Mouse (Mus musculus): ENCODE results near the gene Fuca1.

Gene Fuca1

DNA sequence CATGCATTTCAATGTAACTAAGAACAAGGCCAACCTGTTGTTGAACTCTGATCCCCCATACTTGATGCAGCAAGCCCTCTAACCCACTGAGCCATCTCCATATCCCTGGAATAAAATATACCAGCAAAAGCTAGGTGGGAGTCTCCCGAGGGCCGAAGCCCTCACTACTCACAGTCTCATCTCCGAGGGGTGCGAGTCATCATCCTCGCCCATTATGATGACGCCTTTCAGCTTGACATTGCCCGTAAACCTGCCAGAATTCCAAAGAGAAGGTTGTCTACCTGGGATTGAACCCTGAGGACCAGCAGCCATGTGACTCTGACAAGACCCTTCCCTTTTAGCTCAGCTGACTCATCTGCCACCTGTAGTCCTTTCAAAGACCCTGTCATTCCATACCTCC, 65.2 kb downstream of the Fuca1 start:
- no peak for DNase-seq

GRCm38 (mm10) chr4:135986301-135986942, 65.9 kb downstream of the Fuca1 start:
- DNase-seq, result no peak

- DNase-seq, result peak; percentile 95
Observed at GRCm38 (mm10) chr4:135986943-135987710, 66.6 kb downstream of the Fuca1 start, which contains the start of gene Pithd1. Gene Pithd1, minus strand, starts transcription at chr4:135987264.

DNA sequence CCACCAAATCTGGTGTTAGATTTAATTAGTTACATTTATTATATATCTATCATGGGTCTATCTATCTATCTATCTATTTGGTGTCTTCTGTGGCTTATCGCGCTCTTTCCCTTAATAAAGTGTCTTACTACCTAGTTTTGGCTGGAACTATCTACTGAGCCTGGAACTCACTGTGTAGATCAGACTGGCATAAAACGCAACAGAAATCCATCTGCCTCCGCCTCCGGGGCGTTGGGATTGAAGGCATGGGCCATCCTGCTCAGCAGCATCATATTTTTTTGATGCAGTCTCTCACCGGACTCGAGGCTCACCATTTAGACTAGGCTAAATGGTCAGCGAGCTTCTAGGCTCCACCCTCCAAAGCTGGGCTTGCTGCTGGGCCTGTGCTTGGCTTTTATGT, 67.2 kb downstream of the Fuca1 start:
- DNase-seq, result no peak
